Mouse (Mus musculus) frontal cortex, postnatal 10 days (tissue): Measurements from ENCODE around the gene Gm20388.
A peak's percentile ranks its signal among the peaks of the same experiment; 100 is the strongest.

Experiments
- DNase-seq, 2 experiments: peaks; one replicate each; pipeline ENCODE4 v3.0.0; 2022; ENCODE audit warnings: low spot score in 2 of 2, mixed read lengths in 1 of 2

The Gm20388 gene

GRCm38 (mm10) chr8:124200400-124200799 is 4289.8 kb downstream of the Gm20388 start:
- DNase-seq, result no peak

DNA sequence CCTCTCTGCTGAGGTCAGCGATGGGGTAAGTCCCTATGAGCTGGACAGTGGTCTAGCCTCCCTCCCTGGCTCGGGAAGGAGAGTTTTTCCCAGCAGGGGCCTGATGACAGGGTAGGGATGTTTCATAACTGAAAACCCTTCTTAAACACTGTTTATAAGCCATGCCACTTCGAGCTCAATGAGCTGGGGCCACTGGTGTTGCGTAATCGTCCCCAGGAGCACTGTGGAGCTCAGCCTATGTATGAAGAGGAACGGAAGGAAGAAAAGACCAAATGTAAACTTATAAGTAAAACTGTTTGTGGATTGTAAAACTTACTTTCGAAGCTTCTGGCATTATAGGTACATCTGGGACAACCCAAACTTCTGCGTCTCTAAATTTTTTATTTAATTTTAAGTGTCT is 4291.1 kb downstream of the Gm20388 start:
- DNase-seq, result no peak

GRCm38 (mm10) chr8:124202895-124203294 is 4292.3 kb downstream of the Gm20388 start:
- DNase-seq, result no peak

DNA sequence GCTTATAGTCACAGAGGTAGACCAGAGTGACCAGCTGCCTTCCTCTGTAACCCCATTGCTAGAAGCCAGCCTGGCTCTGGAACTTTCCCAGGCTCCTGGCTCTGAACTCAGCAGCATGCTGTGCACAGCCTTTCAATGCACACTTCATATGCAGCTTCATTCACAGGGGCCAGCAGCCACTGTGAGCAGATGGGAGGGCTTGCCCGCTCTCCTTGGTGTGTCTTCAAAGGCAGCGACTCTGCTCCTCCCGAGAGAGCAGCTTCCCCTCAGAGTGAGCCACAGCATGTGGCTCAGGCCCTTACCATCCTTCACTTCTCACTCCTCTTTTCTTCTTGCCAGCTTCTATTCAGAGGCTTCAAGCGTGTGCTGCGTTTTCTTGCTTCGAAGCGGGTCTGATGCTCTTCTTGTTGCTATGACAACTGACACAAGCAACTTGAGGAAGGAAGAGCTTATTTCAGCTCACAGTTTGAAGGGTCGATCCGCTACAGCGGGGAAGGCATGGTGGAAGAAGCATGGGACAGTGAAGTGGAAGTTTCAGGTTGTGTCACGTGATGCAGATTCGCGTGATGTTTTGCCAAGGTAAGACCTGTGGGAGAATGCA is 4293.5 kb downstream of the Gm20388 start:
- DNase-seq, result no peak

- DNase-seq, result no peak
Observed at GRCm38 (mm10) chr8:124212148-124212547, 4301.5 kb downstream of the Gm20388 start.

DNA sequence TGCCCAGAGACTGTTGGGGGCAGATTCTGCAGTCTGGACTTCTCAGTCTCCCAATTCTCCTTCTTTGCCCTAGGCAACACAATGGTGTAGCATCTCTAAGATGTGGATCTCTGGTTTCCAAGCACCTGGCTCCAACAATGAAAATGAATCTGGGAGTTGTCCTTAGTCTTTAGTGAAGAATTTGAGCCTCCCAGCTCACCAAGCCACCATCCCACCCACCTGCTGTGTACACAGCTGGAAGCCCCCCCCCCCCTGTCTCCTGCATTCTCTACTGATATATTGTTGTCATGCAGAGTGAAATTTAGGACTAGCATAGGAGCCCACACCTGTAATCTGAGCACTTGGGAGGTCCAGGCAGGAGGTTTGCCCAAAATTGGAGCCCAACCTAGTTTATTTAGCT is 4306.3 kb downstream of the Gm20388 start:
- no peak for DNase-seq

DNA sequence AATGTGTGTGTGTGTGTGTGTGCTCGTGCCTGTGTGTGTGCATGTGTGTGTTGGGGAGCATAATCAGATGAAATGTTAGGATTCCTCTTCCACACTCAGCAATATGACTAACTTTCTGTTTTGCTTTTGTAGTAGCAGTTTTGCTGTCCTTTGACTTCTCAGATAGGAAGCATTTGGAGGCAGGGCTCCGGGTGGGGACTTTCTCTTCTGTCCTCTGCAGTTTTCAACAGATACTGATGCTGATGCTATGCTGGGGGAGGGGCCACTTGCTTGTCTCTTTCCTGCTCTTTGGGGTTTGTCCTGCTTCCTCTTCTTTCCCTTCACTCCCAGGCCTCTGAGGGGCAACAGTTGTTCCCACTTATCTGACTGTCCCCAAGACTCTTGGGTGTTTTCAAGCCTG is 4319.2 kb downstream of the Gm20388 start:
- no peak for DNase-seq

- DNase-seq, result no peak
Observed at GRCm38 (mm10) chr8:124230496-124231175, 4320.0 kb downstream of the Gm20388 start.

DNA sequence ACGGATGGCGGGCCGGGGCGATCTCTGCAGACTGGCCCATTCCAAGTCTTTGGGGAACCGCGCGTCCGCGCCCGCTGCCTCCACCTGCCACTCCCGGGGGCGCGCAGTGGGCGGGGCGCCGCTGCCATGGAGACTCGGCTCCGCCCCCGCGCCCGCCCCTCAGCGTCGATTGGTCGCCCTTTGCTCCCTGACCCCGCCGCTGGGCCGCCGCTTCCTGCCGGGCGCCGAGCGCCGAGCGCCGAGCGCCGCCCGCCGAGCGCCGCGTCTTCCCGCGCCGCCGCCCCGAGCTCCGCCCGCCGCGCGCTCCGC is 4320.5 kb downstream of the Gm20388 start, which contains the start of gene Galnt2:
Gene Galnt2, plus strand, starts transcription at position 216 of the 309 bp plus-strand sequence.
- DNase-seq, result peak; percentile 85 to 91

DNA sequence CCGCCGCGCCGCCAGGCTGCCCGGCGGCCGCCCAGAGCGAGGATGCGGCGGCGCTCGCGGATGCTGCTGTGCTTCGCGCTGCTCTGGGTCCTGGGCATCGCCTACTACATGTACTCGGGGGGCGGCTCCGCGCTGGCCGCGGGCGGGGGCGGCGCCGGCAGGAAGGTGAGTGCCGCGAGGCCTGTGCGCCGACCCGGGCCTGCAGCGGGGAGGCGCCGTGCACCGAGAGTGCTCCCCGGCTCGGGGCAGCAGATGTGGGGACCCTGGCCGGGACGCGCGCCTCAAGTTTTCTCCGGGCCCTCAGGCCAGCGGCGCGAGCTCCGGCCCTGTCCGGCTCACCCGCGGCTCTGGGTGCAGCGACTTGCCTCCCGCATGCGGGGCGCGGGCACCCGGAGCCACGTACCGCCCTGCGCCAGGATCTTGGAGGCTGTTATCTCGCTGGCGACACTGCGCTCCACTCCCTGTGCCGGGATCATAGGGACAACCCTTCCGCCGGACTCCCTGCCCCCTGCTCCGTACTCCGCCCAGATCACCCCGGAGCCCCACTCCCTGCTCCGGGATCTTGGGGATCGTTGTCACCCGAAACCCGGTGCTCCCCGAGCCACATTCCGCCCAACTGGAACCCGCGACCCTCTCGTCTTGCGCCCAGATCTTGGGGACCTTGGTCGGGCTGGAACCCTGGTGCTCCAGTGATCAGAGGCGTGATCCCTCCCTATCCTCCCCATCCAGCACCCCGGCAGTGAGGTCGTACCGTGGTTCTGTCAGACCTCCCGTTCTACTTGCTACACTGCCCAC is 4321.0 kb downstream of the Gm20388 start:
- DNase-seq, result peak; percentile 38 to 69

GRCm38 (mm10) chr8:124232280-124232600 is 4321.6 kb downstream of the Gm20388 start:
- peak in 1 of 2 experiments; percentile 31 for DNase-seq

- no peak for DNase-seq
Observed at GRCm38 (mm10) chr8:124234496-124234895, 4323.9 kb downstream of the Gm20388 start.

GRCm38 (mm10) chr8:124235536-124235935 is 4324.9 kb downstream of the Gm20388 start:
- DNase-seq, result no peak

GRCm38 (mm10) chr8:124239350-124239749 is 4328.7 kb downstream of the Gm20388 start:
- DNase-seq, result no peak

DNA sequence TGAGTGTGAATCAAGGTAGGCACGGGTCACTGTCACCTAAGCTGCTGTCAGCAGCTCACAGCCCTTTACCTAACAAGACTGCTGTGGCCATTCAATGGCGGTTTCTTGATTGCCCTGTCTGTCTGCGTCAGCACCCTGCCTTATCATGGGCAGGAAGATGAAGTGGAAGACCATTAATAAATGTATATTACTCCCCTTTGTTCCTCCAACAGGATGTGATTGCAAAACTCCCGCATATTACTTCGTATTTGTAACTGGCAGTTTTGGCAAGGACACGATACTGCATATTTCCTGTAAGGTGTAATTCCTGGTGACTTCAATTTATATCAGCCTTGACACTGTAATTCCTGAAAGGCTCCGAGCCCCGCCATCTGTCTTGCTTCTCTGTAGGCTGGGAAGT is 4330.3 kb downstream of the Gm20388 start:
- DNase-seq, result no peak

DNA sequence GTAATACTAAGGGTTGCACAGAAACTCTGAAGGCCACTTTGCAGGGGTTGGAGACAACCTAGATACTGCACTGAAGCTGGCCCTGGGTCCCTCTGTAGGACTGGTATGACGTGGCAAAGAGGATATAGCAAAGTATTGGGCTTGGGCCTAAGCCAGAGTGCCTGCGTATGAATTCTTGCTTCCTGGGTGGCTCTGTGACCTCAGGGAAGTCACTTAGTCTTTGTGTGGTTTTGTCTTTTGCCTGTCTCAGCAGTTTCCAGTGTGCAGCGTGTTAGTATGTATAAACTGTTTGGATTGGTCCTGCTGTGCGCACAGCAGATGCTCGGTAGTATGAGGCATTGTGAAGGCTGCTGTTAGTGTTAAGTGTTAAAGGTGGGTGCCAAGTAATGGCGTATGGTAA is 4331.6 kb downstream of the Gm20388 start:
- no peak for DNase-seq

DNA sequence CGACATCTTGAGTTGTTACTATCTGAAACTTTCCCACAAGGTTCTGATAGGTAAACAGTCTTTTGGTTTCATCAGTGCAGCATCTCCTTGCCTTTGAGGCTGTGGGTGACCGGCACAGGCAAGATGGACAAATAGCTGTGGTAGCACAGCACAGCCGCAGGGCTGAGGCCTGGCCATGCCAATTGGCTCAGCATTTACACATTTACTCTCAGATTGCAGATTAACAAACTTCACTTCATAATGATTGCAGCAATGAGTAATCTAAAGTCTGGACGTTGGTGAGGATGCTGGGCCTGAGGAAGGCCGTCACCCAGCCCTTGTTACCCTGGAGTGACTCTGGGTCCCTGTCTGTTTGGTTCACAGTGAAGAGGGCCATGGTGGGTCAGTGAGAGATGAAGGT is 4332.3 kb downstream of the Gm20388 start:
- DNase-seq, result no peak

DNA sequence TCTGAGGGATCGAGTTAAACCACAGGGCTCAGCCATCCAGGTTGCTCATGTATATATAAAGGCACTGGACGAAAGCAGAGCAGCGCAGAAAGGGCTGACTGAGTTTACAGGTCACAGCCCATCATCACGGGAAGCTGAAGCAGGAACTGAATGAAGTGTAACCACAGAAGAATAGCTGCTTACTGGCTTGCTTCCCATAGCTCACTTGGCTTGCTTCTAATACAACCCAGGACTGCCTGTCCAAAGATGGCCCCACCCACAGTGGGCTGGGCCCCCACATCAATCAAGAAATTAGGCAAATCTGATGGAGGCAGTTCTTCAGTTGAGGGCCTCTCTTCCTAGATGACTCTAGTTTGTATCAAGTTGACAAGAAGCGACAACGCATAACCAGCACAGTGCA is 4336.9 kb downstream of the Gm20388 start:
- DNase-seq, result no peak

DNA sequence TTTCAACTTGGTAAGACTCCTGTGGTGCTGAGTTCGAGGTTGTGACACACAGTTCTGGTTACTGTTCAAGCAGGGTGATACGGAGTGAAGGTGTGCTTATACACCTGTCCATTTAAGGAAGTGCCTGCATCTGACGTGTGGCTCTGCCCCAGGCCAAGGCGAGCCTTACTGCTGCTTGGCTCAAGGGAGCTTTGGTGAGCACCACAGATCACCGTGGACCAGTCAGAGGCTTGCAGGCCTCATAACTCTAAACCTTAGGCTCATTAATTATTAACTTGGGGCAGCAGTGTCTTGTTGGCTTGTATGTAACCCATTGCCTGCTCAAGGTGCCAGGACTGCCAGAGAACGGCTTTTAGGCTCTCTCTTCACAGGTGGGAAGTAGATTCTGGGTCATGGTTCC is 4338.0 kb downstream of the Gm20388 start:
- no peak for DNase-seq

- no peak for DNase-seq
Observed at GRCm38 (mm10) chr8:124250255-124250654, 4339.6 kb downstream of the Gm20388 start.

DNA sequence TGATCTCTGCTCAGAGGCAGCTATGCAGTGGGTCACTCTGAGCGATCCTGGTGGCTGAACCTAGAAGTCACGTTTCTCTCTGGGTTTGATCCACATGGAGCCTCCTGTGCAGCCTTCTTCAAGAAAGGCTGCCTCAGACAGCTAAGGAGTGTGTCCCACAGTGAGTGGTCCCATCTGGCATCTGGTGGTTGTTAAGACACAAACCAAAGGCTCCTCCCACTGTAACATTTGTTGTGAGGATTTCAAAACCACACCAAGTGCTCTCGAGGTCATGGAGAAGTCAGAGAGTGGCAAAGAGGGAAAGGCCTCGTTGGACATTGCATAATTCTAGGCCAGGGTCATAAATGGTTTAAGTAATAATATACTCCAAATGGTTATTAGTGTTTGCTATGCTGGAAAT is 4340.1 kb downstream of the Gm20388 start:
- no peak for DNase-seq

DNA sequence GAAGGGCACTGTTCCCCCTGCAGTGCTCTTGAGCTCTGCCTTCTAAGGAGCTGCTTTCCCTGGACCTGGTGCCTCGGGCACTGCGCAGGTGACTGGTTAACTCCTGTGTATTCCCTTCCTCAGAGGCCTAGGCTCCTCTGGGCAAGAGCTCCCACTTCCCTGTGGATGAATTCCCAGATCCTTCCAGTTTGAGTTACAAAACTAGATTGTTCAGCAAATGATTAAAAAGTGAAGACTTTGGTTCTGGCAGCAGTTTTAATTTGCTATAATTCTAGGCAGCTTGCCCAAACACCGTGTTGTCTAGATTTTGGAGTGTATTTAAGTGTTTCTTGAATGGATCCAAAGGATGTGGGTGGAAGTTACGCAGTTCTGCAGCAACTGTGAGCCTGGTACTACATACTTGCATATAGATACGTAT is 4341.9 kb downstream of the Gm20388 start:
- no peak for DNase-seq

- no peak for DNase-seq
Observed at GRCm38 (mm10) chr8:124253939-124254338, 4343.3 kb downstream of the Gm20388 start.
